Mouse (Mus musculus) limb, embryonic 13.5 days (tissue): Measurements from ENCODE around the gene Smarcad1. TPM values are rescaled to one million over a fixed set of nuclear protein-coding genes. Genes with fewer than 3 reads are reported as not detected.
A peak's percentile ranks its signal among the peaks of the same experiment; 100 is the strongest.
"Not testable (repeated sequence)": the region's sequence is repeated elsewhere in the genome, so short reads cannot be mapped to it uniquely, and the experiment has no call there.

ENCODE experiments used
- ATAC-seq: fragments of 200-750 bp; cut with Nextera tagmentation; 2 replicates; pipeline ENCODE4 v1.8.0; 2017; ENCODE audit warnings: low read depth, moderate number of reproducible peaks, moderate TSS enrichment; ENCODE audit not compliant: low FRiP score
- H3K27ac ChIP-seq: fragments of 300-500 bp; sonication (generic); 2 replicates; pipeline ENCODE4 v1.5.1; 2015; ENCODE audit warnings: inconsistent platforms, mild to moderate bottlenecking, moderate library complexity
- H3K27me3 ChIP-seq: fragments of 300-500 bp; sonication (generic); 2 replicates; pipeline ENCODE4 v1.6.1; 2015; ENCODE audit warnings: mild to moderate bottlenecking, inconsistent platforms
- H3K36me3 ChIP-seq: fragments of 300-500 bp; sonication (generic); 2 replicates; pipeline ENCODE4 v1.6.1; 2015; ENCODE audit warnings: inconsistent platforms, mild to moderate bottlenecking, moderate library complexity
- H3K4me1 ChIP-seq: fragments of 300-500 bp; sonication (generic); 2 replicates; pipeline ENCODE4 v1.6.1; 2015; ENCODE audit warnings: inconsistent platforms
- H3K4me2 ChIP-seq: fragments of 300-500 bp; sonication (generic); replicated peaks from 2 replicates; pipeline ENCODE4 v1.6.1; 2015; ENCODE audit warnings: inconsistent platforms, mild to moderate bottlenecking, moderate library complexity
- H3K4me3 ChIP-seq: fragments of 300-500 bp; sonication (generic); 2 replicates; pipeline ENCODE4 v1.5.1; 2015; ENCODE audit warnings: moderate library complexity, mild to moderate bottlenecking, inconsistent platforms
- H3K9ac ChIP-seq: fragments of 300-500 bp; sonication (generic); 2 replicates; pipeline ENCODE4 v1.6.1; 2015; ENCODE audit warnings: mild to moderate bottlenecking, inconsistent platforms
- H3K9me3 ChIP-seq: fragments of 300-500 bp; sonication (generic); 2 replicates; pipeline ENCODE4 v1.6.1; 2016; ENCODE audit warnings: inconsistent platforms
- WGBS: fragments of 180-500 bp; shearing (Covaris S2); methylation state at CpG from one replicate; pipeline ENCODE4 v1.1.7; 2015; 5-methylcytosine and 5-hydroxymethylcytosine counted together
- polyA plus RNA-seq: library from polyadenylated mRNA; unstranded; fragments of >200 nt; fragmentation: Nextera tagmentation; extraction: Ambion mirVana; gene quantifications from 2 replicates; pipeline ENCODE4 v1.2.1, GENCODE M21; 2015

Gene Smarcad1
- 78.5 and 79.8 TPM in 2 replicates for polyA plus RNA-seq

- Histone ChIP-seq H3K9me3 (no peaks in the 10 kb centered on the region), H3K4me1 (peaks cover 8% of the 10 kb centered on the region), H3K4me3 (peak within 1 kb of the TSS; percentile 77), H3K9ac (peak within 1 kb of the TSS; percentile 97), H3K36me3 (peaks cover 37% of the 10 kb centered on the region), H3K4me2 (peak within 1 kb of the TSS; percentile 73), H3K27ac (peak within 1 kb of the TSS; percentile 94), H3K27me3 (no peaks in the 10 kb centered on the region)
- WGBS = 0% methylated on average over 81 of the region's 81 CpGs
- ATAC-seq = peak; percentile 95
Measured at GRCm38 (mm10) chr6:65042491-65043171, at the start of gene Smarcad1. Smarcad1 (plus strand) TSS chr6:65042583.

GRCm38 (mm10) chr6:64996824-64997421 is 45.5 kb upstream of the Smarcad1 start:
- Histone ChIP-seq H3K27ac (no peak overlapping the region), H3K36me3 (no peaks in the 10 kb centered on the region), H3K9me3 (no peaks in the 10 kb centered on the region), H3K4me1 (no peaks in the 10 kb centered on the region), H3K4me3 (no peak overlapping the region), H3K27me3 (no peaks in the 10 kb centered on the region), H3K9ac (no peak overlapping the region), H3K4me2 (no peak overlapping the region)
- 54% methylated on average over 13 of the region's 13 CpGs for WGBS
- no peak for ATAC-seq

GRCm38 (mm10) chr6:64997805-64998204 is 44.6 kb upstream of the Smarcad1 start:
- Histone ChIP-seq H3K36me3 (no peaks in the 10 kb centered on the region), H3K4me1 (no peaks in the 10 kb centered on the region), H3K9ac (no peak overlapping the region), H3K9me3 (no peaks in the 10 kb centered on the region), H3K4me3 (no peak overlapping the region), H3K27ac (no peak overlapping the region), H3K27me3 (no peaks in the 10 kb centered on the region), H3K4me2 (no peak overlapping the region)
- 82% methylated on average over 2 of the region's 2 CpGs for WGBS
- ATAC-seq = no peak

GRCm38 (mm10) chr6:65000757-65001156 is 41.6 kb upstream of the Smarcad1 start:
- ATAC-seq, H3K9ac ChIP-seq, H3K27ac ChIP-seq, H3K27me3 ChIP-seq, H3K4me3 ChIP-seq, H3K36me3 ChIP-seq, H3K4me2 ChIP-seq, H3K4me1 ChIP-seq, H3K9me3 ChIP-seq: not testable (repeated sequence)
- 67% methylated on average over 5 of the region's 5 CpGs for WGBS

- Histone ChIP-seq H3K4me2 (no peak overlapping the region), H3K4me3 (no peak overlapping the region), H3K9ac (no peak overlapping the region), H3K4me1 (no peaks in the 10 kb centered on the region), H3K27me3 (no peaks in the 10 kb centered on the region), H3K27ac (no peak overlapping the region), H3K9me3 (no peaks in the 10 kb centered on the region), H3K36me3 (no peaks in the 10 kb centered on the region)
- ATAC-seq = no peak
- 81% methylated on average over 3 of the region's 3 CpGs for WGBS
Measured at GRCm38 (mm10) chr6:65002196-65002595, 40.2 kb upstream of the Smarcad1 start.

GRCm38 (mm10) chr6:65008836-65009235 is 33.5 kb upstream of the Smarcad1 start:
- Histone ChIP-seq H3K4me3 (no peak overlapping the region), H3K4me2 (no peak overlapping the region), H3K27ac (no peak overlapping the region), H3K36me3 (no peaks in the 10 kb centered on the region), H3K9ac (no peak overlapping the region), H3K27me3 (no peaks in the 10 kb centered on the region), H3K9me3 (no peaks in the 10 kb centered on the region), H3K4me1 (no peaks in the 10 kb centered on the region)
- WGBS = 22% methylated on average over 5 of the region's 5 CpGs
- ATAC-seq = no peak

- 88% methylated on average over 5 of the region's 5 CpGs for whole genome bisulfite sequencing
Measured at GRCm38 (mm10) chr6:65011444-65011990, 30.9 kb upstream of the Smarcad1 start.

GRCm38 (mm10) chr6:65012142-65012541 is 30.2 kb upstream of the Smarcad1 start:
- 86% methylated on average over 2 of the region's 2 CpGs for whole genome bisulfite sequencing
- no peaks in the 10 kb centered on the region for H3K4me1 ChIP-seq

More at GRCm38 (mm10) chr6:65011444-65011990, 30.9 kb upstream of the Smarcad1 start:
- no peak for ATAC-seq
- no peaks in the 10 kb centered on the region for H3K4me1 ChIP-seq
- no peaks in the 10 kb centered on the region for H3K27me3 ChIP-seq
- no peaks in the 10 kb centered on the region for H3K36me3 ChIP-seq
- no peak overlapping the region for H3K27ac ChIP-seq
- H3K4me3 ChIP-seq = no peak overlapping the region
- H3K4me2 ChIP-seq = no peak overlapping the region
- H3K9ac ChIP-seq = no peak overlapping the region
- H3K9me3 ChIP-seq = no peaks in the 10 kb centered on the region

GRCm38 (mm10) chr6:65017566-65017965 is 24.8 kb upstream of the Smarcad1 start:
- ATAC-seq = no peak
- H3K4me2 ChIP-seq = no peak overlapping the region
- 92% methylated on average over 10 of the region's 10 CpGs for WGBS

More at GRCm38 (mm10) chr6:65012142-65012541, 30.2 kb upstream of the Smarcad1 start:
- Histone ChIP-seq H3K4me3 (no peak overlapping the region), H3K36me3 (no peaks in the 10 kb centered on the region), H3K27me3 (no peaks in the 10 kb centered on the region), H3K9ac (no peak overlapping the region), H3K9me3 (no peaks in the 10 kb centered on the region), H3K27ac (no peak overlapping the region), H3K4me2 (no peak overlapping the region)
- ATAC-seq = no peak

GRCm38 (mm10) chr6:65018966-65019365 is 23.4 kb upstream of the Smarcad1 start:
- ATAC-seq, H3K27me3 ChIP-seq: not testable (repeated sequence)
- WGBS = 82% methylated on average over 5 of the region's 5 CpGs

More at GRCm38 (mm10) chr6:65017566-65017965, 24.8 kb upstream of the Smarcad1 start:
- H3K4me1 ChIP-seq = no peaks in the 10 kb centered on the region
- H3K36me3 ChIP-seq = no peaks in the 10 kb centered on the region
- H3K27ac ChIP-seq = no peak overlapping the region
- no peak overlapping the region for H3K9ac ChIP-seq
- H3K9me3 ChIP-seq = no peaks in the 10 kb centered on the region
- no peak overlapping the region for H3K4me3 ChIP-seq
- H3K27me3 ChIP-seq = no peaks in the 10 kb centered on the region

GRCm38 (mm10) chr6:65021883-65022282 is 20.5 kb upstream of the Smarcad1 start:
- Histone ChIP-seq H3K4me2 (no peak overlapping the region), H3K9me3 (no peaks in the 10 kb centered on the region; the same call in 1 of the 2 replicates), H3K27ac (no peak overlapping the region), H3K4me3 (no peak overlapping the region), H3K27me3 (no peaks in the 10 kb centered on the region), H3K4me1 (no peaks in the 10 kb centered on the region), H3K36me3 (no peaks in the 10 kb centered on the region), H3K9ac (no peak overlapping the region)
- no peak for ATAC-seq
- WGBS = 10% methylated on average over 4 of the region's 4 CpGs

More at GRCm38 (mm10) chr6:65018966-65019365, 23.4 kb upstream of the Smarcad1 start:
- H3K4me1 ChIP-seq, H3K36me3 ChIP-seq, H3K9me3 ChIP-seq, H3K4me2 ChIP-seq, H3K9ac ChIP-seq, H3K4me3 ChIP-seq, H3K27ac ChIP-seq: not testable (repeated sequence)

GRCm38 (mm10) chr6:65023053-65023452 is 19.3 kb upstream of the Smarcad1 start:
- WGBS = 40% methylated on average over 6 of the region's 6 CpGs
- Histone ChIP-seq H3K27me3 (no peaks in the 10 kb centered on the region), H3K4me2 (no peak overlapping the region), H3K36me3 (no peaks in the 10 kb centered on the region), H3K9me3 (no peaks in the 10 kb centered on the region; the same call in 1 of the 2 replicates), H3K27ac (no peak overlapping the region), H3K4me3 (no peak overlapping the region), H3K4me1 (no peaks in the 10 kb centered on the region), H3K9ac (no peak overlapping the region)
- no peak for ATAC-seq
